Mouse (Mus musculus) ES-E14 (cell line): Measurements from ENCODE around the gene Zfp853. TPM values are rescaled to one million over a fixed set of nuclear protein-coding genes. Genes with fewer than 3 reads are reported as not detected.
A peak's percentile ranks its signal among the peaks of the same experiment; 100 is the strongest.

ENCODE experiments used
- DNase-seq: peaks from one replicate; pipeline ENCODE4 v3.0.0-alpha.2; 2013; ENCODE audit warnings: low read depth, low spot score
- H3K27ac ChIP-seq: 2 replicates; pipeline ENCODE4 v1.5.1; 2012; ENCODE audit warnings: low read depth, mild to moderate bottlenecking, low read length, moderate library complexity, mixed read lengths; ENCODE audit not compliant: poor library complexity, insufficient read depth, severe bottlenecking
- H3K36me3 ChIP-seq: 2 replicates; pipeline ENCODE4 v1.6.1; 2012; ENCODE audit warnings: mild to moderate bottlenecking, low read length, moderate library complexity, mixed read lengths; ENCODE audit not compliant: control insufficient read depth, poor library complexity, insufficient read depth, severe bottlenecking
- H3K4me1 ChIP-seq, 2 experiments: fragments of 150-350 bp in 1 of 2; sonication (generic) in 1 of 2; 2 replicates each; pipeline ENCODE4 v1.6.1; 2012; ENCODE audit warnings: low read length in 2 of 2, mild to moderate bottlenecking in 1 of 2, mixed read lengths in 1 of 2; ENCODE audit not compliant: control insufficient read depth in 2 of 2, insufficient read depth in 2 of 2, poor library complexity in 1 of 2
- H3K4me3 ChIP-seq, 2 experiments: fragments of 150-350 bp in 1 of 2; sonication (generic) in 1 of 2; 2 replicates each; pipeline ENCODE4 v1.5.1; 2012; ENCODE audit warnings: low read length in 2 of 2, low read depth in 1 of 2, mild to moderate bottlenecking in 1 of 2, mixed read lengths in 1 of 2; ENCODE audit not compliant: insufficient read depth in 1 of 2, poor library complexity in 1 of 2, severe bottlenecking in 1 of 2
- H3K9ac ChIP-seq: 2 replicates; pipeline ENCODE4 v1.6.1; 2012; ENCODE audit warnings: low read depth, mild to moderate bottlenecking, low read length, mixed read lengths; ENCODE audit not compliant: poor library complexity, insufficient read depth, severe bottlenecking
- H3K9me3 ChIP-seq: fragments of 150-350 bp; sonication (generic); 2 replicates; pipeline ENCODE4 v1.6.1; 2012; ENCODE audit warnings: low read depth, mild to moderate bottlenecking, low read length; ENCODE audit not compliant: control insufficient read depth, insufficient read depth
- CHD2 ChIP-seq: IDR thresholded peaks from 2 replicates; pipeline ENCODE4 v1.6.1; 2014; ENCODE audit warnings: mild to moderate bottlenecking, low read depth, low read length, inconsistent platforms
- HCFC1 ChIP-seq: IDR thresholded peaks from 2 replicates; pipeline ENCODE4 v1.6.1; 2012; ENCODE audit warnings: low read length, inconsistent platforms, borderline replicate concordance; ENCODE audit not compliant: insufficient read depth
- MAFK ChIP-seq: IDR thresholded peaks from 2 replicates; pipeline ENCODE4 v1.6.1; 2014; ENCODE audit warnings: mild to moderate bottlenecking, low read depth, low read length, inconsistent platforms; ENCODE audit not compliant: insufficient read depth
- ZC3H11A ChIP-seq: IDR thresholded peaks from 2 replicates; pipeline ENCODE4 v1.6.1; 2012; ENCODE audit warnings: low read depth, mild to moderate bottlenecking, inconsistent platforms, low read length, borderline replicate concordance
- ZNF384 ChIP-seq: IDR thresholded peaks from 2 replicates; pipeline ENCODE4 v1.6.1; 2012; ENCODE audit warnings: low read depth, low read length, inconsistent platforms
- in situ Hi-C, 2 experiments: fragments of 600-800 bp; cut with MboI; formaldehyde crosslinking; loops; one replicate each; pipeline ENCODE4 v1.15.1; 2025; ENCODE audit warnings: low sequenced_read_pairs in 2 of 2, inconsistent platforms in 1 of 2; ENCODE audit not compliant: unreplicated experiment in 2 of 2
- total RNA-seq: library from RNA; depleted of rRNA; stranded (reverse); fragments of 300-350 nt; gene quantifications from 2 replicates; pipeline ENCODE4 v1.2.3, GENCODE M21; 2012

The Zfp853 gene
- total RNA-seq, 1 experiment = 0.67 TPM

GRCm38 (mm10) chr5:143254487-143255130 lies 38.8 kb downstream of the Zfp853 start:
- Histone ChIP-seq H3K4me1 (no peaks in the 10 kb centered on the region), H3K4me3 (peak overlapping the region; percentile 61 to 63; a peak in 3 of 4 replicates), H3K36me3 (no peaks in the 10 kb centered on the region), H3K27ac (no peak overlapping the region), H3K9me3 (no peaks in the 10 kb centered on the region), H3K9ac (peak overlapping the region; percentile 29)
- no peak for TF ChIP-seq CHD2
- no peak for TF ChIP-seq ZNF384
- TF ChIP-seq HCFC1 = no peak
- TF ChIP-seq MAFK = no peak
- TF ChIP-seq ZC3H11A = no peak
- in situ Hi-C loops = no loop called here
- no peak for DNase-seq

- in situ Hi-C loops = no loop called here
- H3K27ac ChIP-seq = no peak overlapping the region
- no peaks in the 10 kb centered on the region for H3K36me3 ChIP-seq
These were observed 39.4 kb downstream of the Zfp853 start for GRCm38 (mm10) chr5:143253881-143254486.

GRCm38 (mm10) chr5:143253186-143253880 lies 40.1 kb downstream of the Zfp853 start:
- H3K36me3 ChIP-seq = peaks cover under 1% of the 10 kb centered on the region; the same call in 1 of the 2 replicates

More at GRCm38 (mm10) chr5:143253881-143254486, 39.4 kb downstream of the Zfp853 start:
- no peak for DNase-seq
- peak overlapping the region; percentile 61 to 63; a peak in 3 of 4 replicates for H3K4me3 ChIP-seq
- H3K9ac ChIP-seq = peak overlapping the region; percentile 29
- TF ChIP-seq HCFC1 = no peak
- no peak for TF ChIP-seq CHD2
- no peak for TF ChIP-seq ZC3H11A
- no peak for TF ChIP-seq ZNF384
- no peak for TF ChIP-seq MAFK
- no peaks in the 10 kb centered on the region for H3K9me3 ChIP-seq
- no peaks in the 10 kb centered on the region for H3K4me1 ChIP-seq

GRCm38 (mm10) chr5:143252791-143253185 lies 40.6 kb downstream of the Zfp853 start:
- in situ Hi-C loops = no loop called here
- TF ChIP-seq ZC3H11A (no peak), ZNF384 (no peak), HCFC1 (no peak), CHD2 (no peak), MAFK (no peak)

More at GRCm38 (mm10) chr5:143253186-143253880, 40.1 kb downstream of the Zfp853 start:
- H3K9ac ChIP-seq = peak overlapping the region; percentile 28
- H3K9me3 ChIP-seq = no peaks in the 10 kb centered on the region
- H3K27ac ChIP-seq = no peak overlapping the region
- in situ Hi-C loops = no loop called here
- no peak for DNase-seq
- no peaks in the 10 kb centered on the region for H3K4me1 ChIP-seq
- peak overlapping the region; percentile 61 to 63 for H3K4me3 ChIP-seq
- TF ChIP-seq ZC3H11A = no peak
- TF ChIP-seq ZNF384 = no peak
- TF ChIP-seq MAFK = no peak
- TF ChIP-seq HCFC1 = no peak
- TF ChIP-seq CHD2 = no peak

More at GRCm38 (mm10) chr5:143252791-143253185, 40.6 kb downstream of the Zfp853 start:
- peaks cover 5% of the 10 kb centered on the region; the same call in 1 of the 2 replicates for H3K36me3 ChIP-seq
- DNase-seq = no peak
- H3K4me3 ChIP-seq = peak overlapping the region; percentile 61 to 63
- no peaks in the 10 kb centered on the region for H3K9me3 ChIP-seq
- peak overlapping the region; percentile 28 for H3K9ac ChIP-seq
- H3K4me1 ChIP-seq = no peaks in the 10 kb centered on the region
- no peak overlapping the region for H3K27ac ChIP-seq
